Mouse (Mus musculus): ENCODE measurements around the gene 2900011O08Rik. TPM values are rescaled to one million over a fixed set of nuclear protein-coding genes. Genes with fewer than 3 reads are reported as not detected.
"Not testable (repeated sequence)": the region's sequence is repeated elsewhere in the genome, so short reads cannot be mapped to it uniquely, and the experiment has no call there.

2900011O08Rik gene
- polyA plus RNA-seq, 1 experiment, result 209 TPM

- no peak for DNase-seq (ENCODE audit: extremely low spot score in 1 of 2, low spot score in 1 of 2)
These were observed 72.9 kb downstream of the 2900011O08Rik start for GRCm38 (mm10) chr16:14059118-14059854.

- no peak for DNase-seq (ENCODE audit: extremely low spot score in 1 of 2, low spot score in 1 of 2)
These were observed 73.5 kb downstream of the 2900011O08Rik start for GRCm38 (mm10) chr16:14059869-14060268.

GRCm38 (mm10) chr16:14066571-14066970, 80.2 kb downstream of the 2900011O08Rik start:
- DNase-seq (ENCODE audit: extremely low spot score in 1 of 2, low spot score in 1 of 2), result not testable (repeated sequence)

- DNase-seq (ENCODE audit: extremely low spot score in 1 of 2, low spot score in 1 of 2), result not testable (repeated sequence)
These were observed 82.3 kb downstream of the 2900011O08Rik start for GRCm38 (mm10) chr16:14068701-14069100.

GRCm38 (mm10) chr16:14070471-14071169, 84.2 kb downstream of the 2900011O08Rik start:
- no peak for DNase-seq (ENCODE audit: extremely low spot score in 1 of 2, low spot score in 1 of 2)

GRCm38 (mm10) chr16:14082925-14083324, 96.5 kb downstream of the 2900011O08Rik start:
- peak in 1 of 2 experiments; percentile 24 for DNase-seq (ENCODE audit: extremely low spot score in 1 of 2, low spot score in 1 of 2)

GRCm38 (mm10) chr16:14088249-14088648, 101.8 kb downstream of the 2900011O08Rik start:
- no peak for DNase-seq (ENCODE audit: extremely low spot score in 1 of 2, low spot score in 1 of 2)

GRCm38 (mm10) chr16:14089296-14089695, 102.9 kb downstream of the 2900011O08Rik start:
- no peak for DNase-seq (ENCODE audit: extremely low spot score in 1 of 2, low spot score in 1 of 2)

GRCm38 (mm10) chr16:14091771-14092170, 105.4 kb downstream of the 2900011O08Rik start:
- no peak for DNase-seq (ENCODE audit: extremely low spot score in 1 of 2, low spot score in 1 of 2)

GRCm38 (mm10) chr16:14105891-14106290, 119.5 kb downstream of the 2900011O08Rik start:
- peak; percentile 26 to 57 for DNase-seq (ENCODE audit: extremely low spot score in 1 of 2, low spot score in 1 of 2)

- DNase-seq (ENCODE audit: extremely low spot score in 1 of 2, low spot score in 1 of 2), result no peak
These were observed 123.3 kb downstream of the 2900011O08Rik start for GRCm38 (mm10) chr16:14109651-14110230.

GRCm38 (mm10) chr16:14110922-14111321, 124.5 kb downstream of the 2900011O08Rik start:
- no peak for DNase-seq (ENCODE audit: extremely low spot score in 1 of 2, low spot score in 1 of 2)

GRCm38 (mm10) chr16:14112133-14112532, 125.7 kb downstream of the 2900011O08Rik start:
- peak in 1 of 2 experiments; percentile 47 for DNase-seq (ENCODE audit: extremely low spot score in 1 of 2, low spot score in 1 of 2)

- DNase-seq (ENCODE audit: extremely low spot score in 1 of 2, low spot score in 1 of 2), result no peak
These were observed 126.3 kb downstream of the 2900011O08Rik start for GRCm38 (mm10) chr16:14112742-14113141.

GRCm38 (mm10) chr16:14117299-14117698, 130.9 kb downstream of the 2900011O08Rik start:
- DNase-seq (ENCODE audit: extremely low spot score in 1 of 2, low spot score in 1 of 2), result no peak

- no peak for DNase-seq (ENCODE audit: extremely low spot score in 1 of 2, low spot score in 1 of 2)
These were observed 134.5 kb downstream of the 2900011O08Rik start for GRCm38 (mm10) chr16:14120941-14121340.

- DNase-seq (ENCODE audit: extremely low spot score in 1 of 2, low spot score in 1 of 2), result no peak
These were observed 135.2 kb downstream of the 2900011O08Rik start for GRCm38 (mm10) chr16:14121563-14121962.

GRCm38 (mm10) chr16:14122586-14122985, 136.2 kb downstream of the 2900011O08Rik start:
- no peak for DNase-seq (ENCODE audit: extremely low spot score in 1 of 2, low spot score in 1 of 2)

GRCm38 (mm10) chr16:14123901-14124300, 137.5 kb downstream of the 2900011O08Rik start:
- no peak for DNase-seq (ENCODE audit: extremely low spot score in 1 of 2, low spot score in 1 of 2)

GRCm38 (mm10) chr16:14124709-14125108, 138.3 kb downstream of the 2900011O08Rik start:
- DNase-seq (ENCODE audit: extremely low spot score in 1 of 2, low spot score in 1 of 2), result no peak

GRCm38 (mm10) chr16:14125253-14125652, 138.8 kb downstream of the 2900011O08Rik start:
- no peak for DNase-seq (ENCODE audit: extremely low spot score in 1 of 2, low spot score in 1 of 2)

Data from frontal cortex, adult 2 months (tissue).